Mouse (Mus musculus): ENCODE measurements around the gene Kpna7. TPM values are rescaled to one million over a fixed set of nuclear protein-coding genes. Genes with fewer than 3 reads are reported as not detected.
"Not testable (repeated sequence)": the region's sequence is repeated elsewhere in the genome, so short reads cannot be mapped to it uniquely, and the experiment has no call there.

Gene Kpna7
- polyA plus RNA-seq, 1 experiment from 2014 or later: not detected

DNA sequence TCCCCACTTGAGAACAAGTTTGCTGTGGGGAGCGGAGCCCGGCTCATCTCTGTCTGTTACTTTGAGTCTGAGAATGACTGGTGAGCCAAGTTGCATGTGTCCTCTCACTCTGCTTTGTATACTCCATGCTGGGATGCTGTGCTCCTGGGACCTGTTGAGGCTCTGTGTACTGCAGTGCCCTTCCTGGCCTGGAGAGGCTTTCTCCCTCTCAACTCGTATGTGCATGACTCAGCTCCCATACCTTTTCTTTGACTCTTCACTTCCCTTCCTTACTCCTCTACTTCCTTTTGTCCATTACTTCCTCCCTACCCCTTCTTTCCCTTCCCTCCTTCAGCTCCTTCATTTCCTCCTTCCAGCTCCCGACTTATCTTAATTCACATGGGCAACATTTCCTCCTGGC, 12.4 kb upstream of the Kpna7 start:
- no peaks in the 10 kb centered on the region for H3K27me3 ChIP-seq (ENCODE audit: insufficient read depth, poor library complexity, severe bottlenecking)
- peaks cover 88% of the 10 kb centered on the region for H3K36me3 ChIP-seq
- DNase-seq (ENCODE audit: low spot score): no peak
- 71% methylated on average over 4 of the region's 4 CpGs for WGBS
- H3K4me1 ChIP-seq: no peaks in the 10 kb centered on the region
- H3K27ac ChIP-seq: no peak overlapping the region
- H3K9me3 ChIP-seq: no peaks in the 10 kb centered on the region
- H3K4me3 ChIP-seq: no peak overlapping the region

DNA sequence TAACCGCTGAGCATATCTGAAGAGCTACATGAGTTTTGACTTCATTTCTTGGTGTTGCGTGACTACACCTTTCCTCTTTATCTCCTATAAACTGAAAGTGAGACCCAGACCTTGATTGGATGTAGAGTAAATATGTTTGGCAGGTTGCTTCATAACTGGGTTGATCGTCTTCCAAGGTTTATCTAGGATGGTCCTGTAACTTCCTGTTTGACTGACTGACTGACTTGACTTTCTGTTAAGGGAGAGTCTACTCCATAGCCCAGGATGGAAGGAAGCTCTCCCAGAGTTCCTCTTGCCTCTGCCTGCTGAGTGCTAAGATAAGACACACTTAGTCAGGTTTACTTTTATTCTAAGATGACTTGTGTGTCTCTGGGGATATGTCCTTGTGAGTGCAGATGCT, 6.0 kb upstream of the Kpna7 start:
- H3K27ac ChIP-seq: no peak overlapping the region
- H3K9me3 ChIP-seq: no peaks in the 10 kb centered on the region
- no peak overlapping the region for H3K4me3 ChIP-seq
- WGBS: 85% methylated on average over 3 of the region's 3 CpGs
- no peak for DNase-seq (ENCODE audit: low spot score)
- no peaks in the 10 kb centered on the region for H3K27me3 ChIP-seq (ENCODE audit: insufficient read depth, poor library complexity, severe bottlenecking)
- peaks cover 48% of the 10 kb centered on the region for H3K36me3 ChIP-seq
- peaks cover 3% of the 10 kb centered on the region for H3K4me1 ChIP-seq

DNA sequence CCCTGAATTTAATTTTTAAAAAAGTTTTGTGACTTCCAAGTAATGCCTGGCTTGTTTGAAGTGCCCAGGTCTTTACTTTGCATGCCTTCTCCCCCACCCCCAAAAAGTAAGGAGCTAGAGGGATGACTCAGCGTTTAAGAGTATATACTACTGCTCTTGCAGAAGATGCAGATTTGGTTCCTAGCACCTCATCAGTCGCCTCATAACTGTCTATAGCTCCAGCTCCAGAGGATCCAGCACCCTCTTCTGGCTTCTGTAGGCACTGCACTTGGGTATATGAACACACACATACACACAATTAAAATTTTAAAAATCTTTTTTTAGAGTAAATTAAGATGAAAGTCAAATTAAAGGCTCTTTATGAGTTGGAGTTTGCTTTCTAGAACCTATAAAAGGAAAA, 4.4 kb upstream of the Kpna7 start:
- peaks cover 39% of the 10 kb centered on the region for H3K36me3 ChIP-seq
- no peaks in the 10 kb centered on the region for H3K27me3 ChIP-seq (ENCODE audit: insufficient read depth, poor library complexity, severe bottlenecking)
- H3K27ac ChIP-seq: no peak overlapping the region
- no peaks in the 10 kb centered on the region for H3K9me3 ChIP-seq
- 98% methylated on average over 2 of the region's 2 CpGs for WGBS
- no peak overlapping the region for H3K4me3 ChIP-seq
- DNase-seq (ENCODE audit: low spot score): no peak
- H3K4me1 ChIP-seq: peaks cover 11% of the 10 kb centered on the region

DNA sequence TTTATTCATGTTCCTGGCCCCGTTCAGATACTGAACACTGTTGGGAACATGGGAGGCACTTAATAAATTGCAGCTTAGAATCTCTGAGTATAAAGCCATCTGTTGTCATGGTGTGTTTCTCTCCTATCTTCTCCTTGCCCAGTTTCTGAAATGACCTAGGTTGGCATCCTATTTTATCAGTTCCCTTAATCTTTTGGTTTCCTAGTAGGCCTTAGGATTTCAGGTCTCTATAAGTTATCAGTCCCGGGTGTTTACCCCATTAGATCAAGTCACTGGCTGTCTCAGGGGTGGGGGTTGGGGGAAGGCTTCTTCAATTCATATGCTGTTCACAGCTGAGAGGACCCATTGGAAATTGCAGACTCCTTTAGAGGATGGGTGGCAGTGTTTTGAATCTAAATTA, 992 bp upstream of the Kpna7 start:
- no peak overlapping the region for H3K27ac ChIP-seq
- H3K36me3 ChIP-seq: peaks cover 18% of the 10 kb centered on the region
- no peak for DNase-seq (ENCODE audit: low spot score)
- peak overlapping the region; percentile 89 for H3K4me3 ChIP-seq
- no peaks in the 10 kb centered on the region; the same call in 1 of the 2 replicates for H3K9me3 ChIP-seq
- H3K27me3 ChIP-seq (ENCODE audit: insufficient read depth, poor library complexity, severe bottlenecking): no peaks in the 10 kb centered on the region
- 63% methylated on average over 2 of the region's 2 CpGs for WGBS
- H3K4me1 ChIP-seq: peaks cover 11% of the 10 kb centered on the region

DNA sequence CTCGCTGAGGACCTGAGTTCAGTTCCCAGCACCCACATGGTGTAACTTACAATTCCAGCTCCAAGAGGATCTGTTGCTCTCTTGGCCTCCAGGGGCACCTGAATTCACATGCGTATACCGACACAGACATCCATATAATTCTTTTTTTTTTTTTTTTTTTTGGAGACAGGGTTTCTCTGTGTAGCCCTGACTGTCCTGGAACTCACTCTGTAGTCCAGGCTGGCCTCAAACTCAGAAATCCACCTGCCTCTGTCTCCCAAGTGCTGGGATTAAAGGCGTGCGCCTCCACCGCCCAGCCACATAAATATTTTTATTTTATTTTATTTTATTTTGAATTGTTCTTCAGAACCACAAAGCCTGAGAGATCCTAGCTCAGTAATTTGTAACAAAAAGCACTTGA, 629 bp downstream of the Kpna7 start:
- 51% methylated on average over 6 of the region's 6 CpGs for WGBS
- Histone ChIP-seq H3K36me3 (peaks cover 13% of the 10 kb centered on the region), H3K4me3 (peak overlapping the region; percentile 89), H3K4me1 (peaks cover 11% of the 10 kb centered on the region), H3K27ac (peak overlapping the region; percentile 90)
- H3K9me3 ChIP-seq; H3K27me3 ChIP-seq (ENCODE audit: insufficient read depth, poor library complexity, severe bottlenecking); DNase-seq (ENCODE audit: low spot score): not testable (repeated sequence)

DNA sequence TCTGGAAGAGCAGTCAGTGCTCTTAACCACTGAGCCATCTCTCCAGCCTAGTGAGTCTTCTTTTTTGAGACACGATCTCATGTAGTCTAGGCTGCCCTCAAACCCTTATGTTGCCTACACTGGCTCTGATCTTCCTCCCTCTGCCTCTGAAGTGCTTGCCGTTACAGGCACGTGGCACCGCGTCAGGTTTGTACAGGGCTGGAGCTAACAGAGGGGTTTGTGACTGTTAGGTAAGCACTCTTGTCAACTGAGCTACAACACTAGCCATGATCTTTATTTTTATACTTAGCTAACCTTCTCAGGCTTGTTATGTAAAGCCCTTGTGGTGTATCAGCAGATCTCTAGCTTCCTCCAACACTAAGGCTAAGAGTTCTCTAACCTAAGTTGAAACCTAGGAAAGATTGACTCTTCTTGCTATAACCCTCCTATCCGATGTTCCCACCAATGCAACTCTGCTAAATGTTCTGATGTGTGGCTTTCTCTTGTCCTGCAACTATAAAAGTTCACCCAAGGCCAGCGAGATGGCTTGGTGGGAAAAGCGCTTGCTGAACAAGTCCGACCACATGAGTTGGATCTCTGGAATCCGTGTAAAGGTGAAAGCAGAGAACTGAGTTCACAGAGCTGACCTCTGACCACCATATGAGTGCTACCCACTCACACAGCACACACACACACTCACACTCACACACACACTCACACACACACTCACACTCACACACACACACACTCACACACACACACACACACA, 1.8 kb downstream of the Kpna7 start:
- 90% methylated on average over 10 of the region's 10 CpGs for WGBS
- H3K27ac ChIP-seq: no peak overlapping the region
- peaks cover 7% of the 10 kb centered on the region; the same call in 1 of the 2 replicates for H3K36me3 ChIP-seq
- no peaks in the 10 kb centered on the region; the same call in 1 of the 2 replicates for H3K9me3 ChIP-seq
- no peak overlapping the region for H3K4me3 ChIP-seq
- no peak for DNase-seq (ENCODE audit: low spot score)
- H3K4me1 ChIP-seq: peaks cover 11% of the 10 kb centered on the region
- H3K27me3 ChIP-seq (ENCODE audit: insufficient read depth, poor library complexity, severe bottlenecking): no peaks in the 10 kb centered on the region

DNA sequence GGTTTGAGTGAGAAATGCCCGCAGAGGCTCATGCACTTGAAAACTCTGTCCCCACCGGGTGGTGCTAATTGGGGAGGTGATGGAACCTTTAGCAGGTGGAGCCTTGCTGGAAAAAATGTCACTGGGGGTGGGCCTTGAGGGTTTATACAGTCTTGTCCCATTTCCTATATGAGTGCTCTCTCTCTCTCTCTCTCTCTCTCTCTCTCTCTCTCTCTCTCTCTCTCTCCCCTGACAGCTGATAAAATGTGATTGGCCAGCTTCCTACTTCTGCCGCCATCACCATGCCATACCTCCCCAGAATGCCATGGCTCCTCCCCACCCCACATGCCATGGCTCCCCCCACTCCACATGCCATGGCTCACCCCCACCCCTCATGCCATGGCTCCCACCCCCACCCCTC, 8.7 kb downstream of the Kpna7 start:
- WGBS: 53% methylated on average over 3 of the region's 3 CpGs

DNA sequence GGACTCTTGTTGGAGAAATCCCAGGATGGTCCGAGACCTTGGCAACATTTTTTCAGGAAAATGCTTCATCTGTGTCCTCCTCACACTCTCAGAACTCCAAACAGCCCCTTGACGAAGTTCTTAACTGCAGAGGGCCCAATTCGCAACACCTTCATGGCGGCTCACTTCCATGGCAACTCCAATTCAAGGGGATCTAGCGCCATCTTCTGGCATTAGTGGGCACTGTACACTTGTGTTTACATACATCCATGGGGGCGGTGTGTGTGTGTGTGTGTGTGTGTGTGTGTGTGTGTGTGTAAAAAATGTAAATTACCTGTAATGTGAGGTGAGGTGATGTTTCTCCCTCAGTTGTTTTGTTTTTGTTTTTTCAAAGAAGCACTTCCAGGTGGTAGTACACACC, 12.5 kb downstream of the Kpna7 start:
- peak; percentile 61 for DNase-seq (ENCODE audit: low spot score)
- Histone ChIP-seq H3K9me3 (no peaks in the 10 kb centered on the region), H3K27me3 (ENCODE audit: insufficient read depth, poor library complexity, severe bottlenecking) (no peaks in the 10 kb centered on the region), H3K4me3 (no peak overlapping the region), H3K27ac (no peak overlapping the region), H3K4me1 (0 out of 2 replicates have a peak, but pooled peaks cover 7% of the 10 kb centered on the region), H3K36me3 (no peaks in the 10 kb centered on the region)
- WGBS: 47% methylated on average over 6 of the region's 6 CpGs

More for the DNA sequence above, 8.7 kb downstream of the Kpna7 start:
- Histone ChIP-seq H3K4me3 (no peak overlapping the region), H3K4me1 (0 out of 2 replicates have a peak, but pooled peaks cover 7% of the 10 kb centered on the region), H3K27ac (no peak overlapping the region), H3K9me3 (no peaks in the 10 kb centered on the region), H3K27me3 (ENCODE audit: insufficient read depth, poor library complexity, severe bottlenecking) (no peaks in the 10 kb centered on the region), H3K36me3 (no peaks in the 10 kb centered on the region)
- DNase-seq (ENCODE audit: low spot score): no peak

DNA sequence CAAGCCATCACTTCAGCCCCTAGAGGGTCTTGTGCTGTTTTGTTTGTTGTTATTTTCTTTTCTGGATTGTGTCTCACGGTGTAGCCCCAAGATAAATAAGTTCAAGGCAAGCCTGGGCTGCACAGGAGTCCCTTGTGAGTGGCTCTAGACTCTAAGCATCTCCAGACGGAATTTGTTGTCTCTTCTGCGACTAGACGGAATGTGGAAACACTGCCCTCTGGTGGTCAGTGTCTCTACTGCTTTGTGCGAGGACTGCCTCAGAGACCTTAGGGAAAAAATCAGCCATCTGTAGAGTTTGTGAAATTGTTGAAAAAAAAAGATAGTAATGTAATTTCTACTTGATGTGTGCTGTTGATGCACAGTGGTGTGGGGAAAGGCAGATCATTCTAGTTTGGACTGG, 14.1 kb downstream of the Kpna7 start:
- Histone ChIP-seq H3K4me1 (0 out of 2 replicates have a peak, but pooled peaks cover 2% of the 10 kb centered on the region), H3K36me3 (no peaks in the 10 kb centered on the region), H3K4me3 (no peak overlapping the region), H3K27me3 (ENCODE audit: insufficient read depth, poor library complexity, severe bottlenecking) (no peaks in the 10 kb centered on the region), H3K27ac (no peak overlapping the region), H3K9me3 (no peaks in the 10 kb centered on the region)
- peak; percentile 87 for DNase-seq (ENCODE audit: low spot score)
- WGBS: under 1% methylated on average over 5 of the region's 5 CpGs

DNA sequence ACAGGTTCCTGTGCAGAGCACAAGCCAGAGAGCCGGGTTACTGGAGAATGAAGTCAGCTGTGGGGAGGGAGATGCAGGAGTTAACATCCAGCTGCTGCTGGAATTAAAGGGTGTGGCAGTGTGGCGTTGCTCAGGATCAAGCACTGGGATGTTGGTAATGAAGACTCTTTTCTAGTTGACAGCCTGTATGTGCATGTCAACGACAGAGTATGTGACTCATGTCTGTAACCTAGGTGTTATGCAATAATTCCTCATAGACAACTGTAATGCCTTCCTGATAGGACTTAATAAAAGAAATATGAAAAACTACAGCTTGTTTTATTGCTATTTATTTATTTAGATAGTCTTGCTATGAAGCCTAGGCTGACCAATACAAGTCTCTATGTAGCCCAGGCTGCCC, 15.0 kb downstream of the Kpna7 start:
- H3K27ac ChIP-seq: no peak overlapping the region

DNA sequence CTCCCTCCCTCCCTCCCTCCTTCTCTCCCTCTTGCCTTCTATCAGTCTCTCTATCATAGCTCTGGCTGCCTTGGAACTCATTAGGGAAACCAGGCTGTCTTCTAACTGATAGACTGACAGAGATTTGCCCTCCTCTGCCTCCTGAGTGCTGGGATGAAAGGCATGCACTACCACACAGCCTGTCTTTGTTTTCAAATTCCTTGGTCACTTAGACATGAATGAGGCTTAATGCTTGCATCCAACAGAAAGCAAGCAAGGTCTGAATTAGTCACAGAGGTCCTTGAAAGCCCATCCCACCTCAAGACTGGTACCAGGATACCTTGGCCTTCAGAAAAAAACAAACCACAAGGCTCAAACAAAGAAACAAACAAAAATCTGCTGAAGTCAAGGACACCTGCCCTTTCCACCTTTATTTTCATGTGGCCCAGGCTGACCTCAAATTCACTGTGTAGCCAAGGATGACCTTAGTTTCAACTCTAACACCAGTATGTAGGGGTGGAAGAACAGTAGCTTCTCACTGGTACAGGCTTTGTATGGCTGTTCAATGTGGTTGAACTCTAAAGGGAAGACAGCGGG, 19.0 kb downstream of the Kpna7 start:
- no peaks in the 10 kb centered on the region for H3K27me3 ChIP-seq (ENCODE audit: insufficient read depth, poor library complexity, severe bottlenecking)
- H3K4me3 ChIP-seq: no peak overlapping the region
- DNase-seq (ENCODE audit: low spot score): no peak
- H3K9me3 ChIP-seq: no peaks in the 10 kb centered on the region
- H3K4me1 ChIP-seq: no peaks in the 10 kb centered on the region
- H3K27ac ChIP-seq: no peak overlapping the region
- H3K36me3 ChIP-seq: no peaks in the 10 kb centered on the region
- WGBS: 97% methylated on average over 1 of the region's 1 CpGs

More for the DNA sequence above, 15.0 kb downstream of the Kpna7 start:
- Histone ChIP-seq H3K27me3 (ENCODE audit: insufficient read depth, poor library complexity, severe bottlenecking) (no peaks in the 10 kb centered on the region), H3K4me1 (no peaks in the 10 kb centered on the region), H3K9me3 (no peaks in the 10 kb centered on the region), H3K4me3 (no peak overlapping the region), H3K36me3 (no peaks in the 10 kb centered on the region)
- WGBS: 45% methylated on average over 3 of the region's 3 CpGs
- peak; percentile 35 for DNase-seq (ENCODE audit: low spot score)

DNA sequence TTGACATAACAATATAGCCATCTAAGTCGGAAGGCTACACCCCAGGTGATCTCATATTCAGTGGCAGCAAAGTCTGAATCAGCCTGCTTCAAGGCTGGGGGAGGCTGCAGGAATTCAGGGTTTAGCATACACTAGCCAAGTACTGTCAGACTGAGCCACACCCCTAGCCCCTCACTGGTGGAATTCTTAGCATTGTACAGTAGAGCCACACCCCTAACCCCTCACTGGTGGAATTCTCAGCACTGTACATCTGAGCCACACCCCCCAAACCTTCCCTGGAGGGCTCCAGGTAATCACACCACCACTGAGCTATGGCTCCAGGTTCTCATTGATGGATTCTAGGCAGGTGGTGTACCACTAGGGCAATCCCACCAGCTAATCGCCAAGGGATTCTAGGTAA, 24.3 kb downstream of the Kpna7 start:
- H3K9me3 ChIP-seq: no peaks in the 10 kb centered on the region
- 80% methylated on average over 2 of the region's 2 CpGs for WGBS
- no peak for DNase-seq (ENCODE audit: low spot score)
- no peak overlapping the region for H3K4me3 ChIP-seq
- H3K4me1 ChIP-seq: peaks cover 4% of the 10 kb centered on the region; the same call in 1 of the 2 replicates
- H3K27me3 ChIP-seq (ENCODE audit: insufficient read depth, poor library complexity, severe bottlenecking): no peaks in the 10 kb centered on the region
- no peak overlapping the region for H3K27ac ChIP-seq
- H3K36me3 ChIP-seq: no peaks in the 10 kb centered on the region

DNA sequence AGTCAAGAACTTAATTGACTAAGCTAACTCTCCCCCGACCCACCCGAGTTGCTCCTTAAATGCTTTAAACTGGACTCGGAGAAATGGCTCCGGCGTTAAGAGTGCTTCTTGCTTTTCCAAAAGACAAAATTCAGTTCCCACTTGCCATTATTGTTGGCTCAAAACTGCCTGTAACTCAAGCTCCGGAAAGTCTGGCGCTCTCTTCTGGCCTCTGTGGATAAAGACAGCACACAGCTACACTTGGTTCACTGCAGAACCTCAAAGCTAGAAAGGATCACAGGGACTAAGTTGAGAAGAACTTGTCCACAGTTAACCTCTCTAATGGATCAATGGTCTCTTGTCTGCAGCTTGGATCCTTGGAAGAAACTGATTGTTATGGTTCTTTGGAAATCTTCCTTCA, 25.1 kb downstream of the Kpna7 start:
- no peaks in the 10 kb centered on the region for H3K36me3 ChIP-seq
- no peak for DNase-seq (ENCODE audit: low spot score)
- H3K9me3 ChIP-seq: no peaks in the 10 kb centered on the region
- peaks cover 10% of the 10 kb centered on the region; the same call in 1 of the 2 replicates for H3K4me1 ChIP-seq
- no peak overlapping the region for H3K4me3 ChIP-seq
- no peaks in the 10 kb centered on the region for H3K27me3 ChIP-seq (ENCODE audit: insufficient read depth, poor library complexity, severe bottlenecking)
- H3K27ac ChIP-seq: no peak overlapping the region
- 90% methylated on average over 7 of the region's 7 CpGs for WGBS
